Mouse (Mus musculus) thymus, postnatal 14 days (tissue): ENCODE data around the gene Arpp21.

Experiments used
- DNase-seq: peaks from one replicate; pipeline ENCODE4 v3.0.0; 2021

Gene Arpp21

DNA sequence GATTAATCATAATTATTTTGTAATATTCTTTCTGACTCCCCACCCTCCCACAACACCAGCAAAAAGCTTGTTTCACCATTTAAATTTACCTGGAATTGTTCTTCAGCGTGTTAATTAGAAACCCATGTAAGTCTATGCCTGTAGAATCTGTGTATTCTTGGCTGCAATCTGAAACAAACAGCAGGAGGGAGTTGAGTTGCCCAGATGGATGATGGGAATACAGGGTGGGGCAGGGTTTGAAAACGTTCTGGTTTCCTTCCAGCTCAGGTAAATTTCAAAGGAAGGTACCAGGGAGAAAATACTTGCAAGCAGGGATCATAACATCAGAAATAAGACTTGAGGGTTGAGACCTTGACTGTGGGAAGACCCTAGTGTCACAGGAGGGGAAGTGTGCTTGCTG, 58.2 kb downstream of the Arpp21 start:
- no peak for DNase-seq

DNA sequence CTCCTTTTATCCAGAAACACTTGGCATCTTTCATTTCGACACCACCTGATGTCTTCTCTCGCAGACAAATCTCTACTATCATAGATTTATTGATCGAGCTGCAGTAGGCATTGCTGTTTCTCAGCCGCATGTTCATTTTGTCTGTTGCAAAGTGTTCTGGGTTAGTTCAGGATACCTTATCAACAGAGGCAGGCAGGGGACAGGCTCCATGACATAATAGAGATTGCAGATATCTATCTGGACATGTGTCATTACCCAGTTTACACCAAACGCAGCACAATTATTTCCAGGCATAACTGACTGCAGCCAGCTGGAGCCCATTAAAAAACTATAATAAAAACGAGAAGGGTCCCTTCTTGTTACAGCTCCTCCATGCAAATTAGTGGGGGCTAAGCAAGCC, 59.4 kb downstream of the Arpp21 start:
- DNase-seq, result no peak

DNA sequence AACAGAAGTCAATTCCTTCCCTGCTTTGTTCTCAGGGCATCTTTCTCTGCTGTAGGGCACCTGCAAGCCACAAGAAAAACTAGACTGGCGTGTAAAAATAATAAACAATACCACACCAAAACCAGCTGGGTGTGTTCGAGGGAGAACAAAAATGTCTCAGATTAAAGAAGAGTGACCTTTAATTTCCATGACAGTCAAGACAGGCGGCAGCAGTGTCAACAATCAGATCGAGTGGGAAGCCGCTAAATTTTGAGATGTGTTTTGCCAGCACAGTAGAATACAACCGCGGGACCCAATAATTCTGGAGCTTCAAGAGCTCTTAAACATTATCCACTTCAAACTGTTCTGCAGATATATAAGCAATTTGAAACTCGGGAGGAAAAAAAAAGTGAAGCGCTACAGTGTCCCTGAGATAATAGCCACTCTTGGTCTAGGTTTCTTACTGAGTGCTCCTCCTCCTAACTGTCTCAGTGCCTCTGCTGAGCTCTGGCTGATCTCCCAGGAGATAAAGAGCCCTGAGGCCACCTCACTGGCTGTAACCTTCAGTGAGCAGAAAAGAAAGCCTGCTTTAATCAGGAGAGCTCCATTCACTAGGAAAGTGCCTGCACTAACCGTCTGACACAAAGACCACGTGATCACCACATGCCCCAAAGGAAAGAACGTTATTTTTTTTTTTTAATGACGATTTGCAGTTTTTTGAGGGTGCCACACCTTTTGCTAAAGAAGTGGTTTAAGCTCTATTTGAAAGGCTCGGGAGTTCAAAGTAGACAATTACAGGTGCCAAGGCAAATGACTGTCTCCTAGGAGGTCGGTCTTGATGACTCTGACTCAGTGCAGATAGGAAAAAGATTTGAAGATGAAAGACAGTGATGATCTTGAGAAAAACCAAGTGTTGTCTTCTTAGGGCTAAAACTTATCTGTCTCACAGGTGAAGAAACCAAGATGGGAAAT, 61.1 kb downstream of the Arpp21 start:
- peak; percentile 35 for DNase-seq

DNA sequence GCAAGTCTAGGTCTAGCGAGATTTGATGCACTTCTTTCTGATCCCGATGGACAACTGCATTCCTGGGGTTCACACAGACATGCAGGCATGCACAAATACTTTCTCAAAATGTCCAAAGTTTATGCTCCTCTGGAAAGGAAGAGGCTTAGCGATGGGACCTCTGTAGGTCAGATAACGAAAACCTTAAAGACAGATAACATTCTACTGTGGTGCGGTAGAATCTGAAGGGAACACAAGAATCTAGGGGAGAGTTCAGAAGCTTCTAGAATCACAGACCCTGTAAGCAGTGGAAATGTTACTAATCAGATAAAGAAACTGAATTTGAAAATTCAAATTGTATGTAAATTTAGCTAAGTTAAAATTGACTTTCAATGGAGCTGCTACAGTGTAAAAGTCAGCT, 62.0 kb downstream of the Arpp21 start:
- no peak for DNase-seq

DNA sequence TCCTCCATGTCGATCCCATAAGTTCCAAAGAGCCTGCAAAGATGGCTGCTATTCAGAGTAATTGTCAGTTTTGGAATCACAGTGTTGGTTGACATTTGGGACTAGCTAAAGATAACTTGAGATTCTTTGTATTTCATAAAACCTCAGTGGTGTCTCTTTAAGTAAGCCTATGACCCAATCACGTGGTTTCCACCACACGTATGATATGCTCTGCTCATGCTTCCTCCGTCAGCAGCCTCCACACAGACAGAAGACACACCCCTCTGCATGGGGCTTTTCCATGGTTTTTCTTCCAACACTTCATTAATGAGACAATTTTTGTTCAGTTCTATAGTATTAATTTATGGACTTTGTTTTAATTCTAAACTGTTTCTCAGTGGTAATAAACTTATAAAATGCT, 71.1 kb downstream of the Arpp21 start:
- DNase-seq, result no peak

DNA sequence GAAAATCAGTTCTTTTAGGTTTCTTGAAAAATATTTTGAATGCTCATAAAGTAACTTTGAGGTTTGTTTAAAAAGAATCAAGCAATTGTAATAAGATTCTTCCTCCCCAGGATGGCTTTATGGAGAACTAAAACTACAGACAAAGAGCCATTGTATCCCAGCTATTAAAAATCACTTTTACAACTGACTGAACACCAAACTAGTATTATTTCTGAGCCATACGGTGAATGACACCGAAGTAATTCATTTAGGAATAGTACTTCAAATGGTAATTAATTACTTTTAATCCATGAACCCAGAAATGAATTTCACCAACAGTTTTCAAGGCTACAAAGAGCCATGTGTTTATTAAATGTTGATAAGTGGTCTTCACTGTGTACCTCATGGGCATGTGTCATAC, 74.8 kb downstream of the Arpp21 start:
- no peak for DNase-seq

DNA sequence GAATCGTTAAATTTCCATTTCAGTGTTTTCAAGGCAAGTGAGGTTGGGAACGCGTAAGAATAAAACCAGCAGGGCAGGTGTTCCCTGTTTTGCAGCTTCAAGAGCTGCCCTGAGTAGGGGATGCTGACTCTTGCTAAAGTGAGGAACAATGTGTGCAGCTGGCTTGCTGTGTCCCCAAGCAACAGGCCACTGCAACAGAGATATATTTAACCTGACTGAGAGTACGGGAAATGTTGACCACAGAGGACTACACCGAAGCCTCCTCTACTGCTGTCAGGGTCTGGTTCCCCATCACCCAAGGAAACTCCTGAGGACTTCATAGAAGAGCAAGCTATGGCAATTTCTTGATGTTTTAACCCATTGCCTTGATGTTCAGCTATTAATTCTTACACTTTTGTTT, 81.8 kb downstream of the Arpp21 start:
- no peak for DNase-seq

DNA sequence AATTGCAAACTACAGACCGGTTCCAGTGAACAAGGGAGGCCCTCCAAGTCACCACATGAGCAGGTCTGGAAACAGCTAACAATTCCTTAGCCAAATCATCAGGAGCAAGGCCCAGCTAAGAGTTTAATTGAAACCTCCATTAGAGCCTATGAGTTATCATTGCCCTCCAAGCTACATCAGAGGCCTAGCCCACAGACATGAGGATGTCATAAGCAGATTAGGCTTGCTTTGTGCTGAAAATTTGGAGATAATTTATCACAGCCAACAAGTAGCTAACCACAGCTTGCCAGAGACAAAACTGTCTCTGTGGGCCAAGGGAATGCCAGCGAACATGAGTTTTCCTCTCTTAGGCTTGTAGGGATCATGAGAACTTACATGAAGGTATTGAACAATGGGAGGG, 83.0 kb downstream of the Arpp21 start:
- no peak for DNase-seq

DNA sequence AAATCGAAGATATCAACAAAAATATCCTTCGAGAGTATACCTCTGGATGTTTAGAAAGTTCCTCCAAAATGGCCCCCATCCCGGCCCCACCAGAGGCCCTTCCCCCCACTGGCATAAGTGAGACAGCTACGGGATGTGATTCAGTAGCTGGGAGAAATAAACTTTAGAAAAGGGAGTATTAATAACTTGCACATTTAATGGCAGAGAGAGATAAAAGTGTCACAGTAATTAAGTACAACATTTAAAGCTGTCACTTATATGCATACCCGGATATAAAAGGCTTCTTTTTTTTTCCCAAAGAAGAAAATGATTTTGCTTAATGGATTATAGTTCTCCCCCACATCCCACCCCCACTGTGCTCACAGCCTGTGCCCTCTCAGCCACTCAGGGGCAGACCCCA, 84.6 kb downstream of the Arpp21 start:
- DNase-seq, result no peak

DNA sequence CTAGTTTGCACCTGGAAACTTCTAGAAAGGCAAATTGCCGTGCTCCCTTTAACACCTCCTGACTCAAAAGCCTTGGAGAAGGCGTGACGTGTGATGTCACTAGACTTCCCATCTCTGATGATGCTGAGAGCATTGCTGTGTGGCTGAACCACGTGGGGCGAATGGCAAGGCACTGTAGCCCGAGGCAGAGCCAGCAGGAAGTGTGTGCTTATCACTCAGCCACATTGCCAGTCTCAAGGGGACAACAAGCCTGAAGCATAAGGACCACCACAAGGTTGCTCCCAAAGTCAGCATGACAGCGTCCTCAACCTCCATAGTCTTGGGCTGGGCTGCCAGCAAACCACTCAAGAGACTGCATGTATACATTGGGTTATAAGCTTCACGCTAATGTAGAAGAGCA, 95.1 kb downstream of the Arpp21 start:
- DNase-seq, result no peak

DNA sequence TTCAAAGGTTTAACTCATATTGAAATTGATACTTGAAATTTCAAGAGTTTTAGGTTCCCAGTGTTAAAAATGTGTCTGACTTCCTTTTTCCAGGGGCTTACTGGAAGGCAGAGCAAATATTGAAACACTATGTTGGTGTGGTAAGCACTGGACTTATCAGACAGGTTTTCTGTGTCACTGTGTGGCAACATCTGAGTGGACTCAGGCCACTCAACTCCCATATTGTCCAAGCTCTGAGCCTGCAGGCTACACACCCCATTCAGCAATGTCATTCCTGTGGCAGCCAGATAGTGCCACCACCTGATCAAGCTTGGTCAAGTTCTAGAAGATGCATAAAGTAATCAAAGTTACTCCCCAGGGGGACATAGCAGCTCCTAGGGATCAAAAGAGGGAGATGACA, 97.9 kb downstream of the Arpp21 start:
- no peak for DNase-seq

DNA sequence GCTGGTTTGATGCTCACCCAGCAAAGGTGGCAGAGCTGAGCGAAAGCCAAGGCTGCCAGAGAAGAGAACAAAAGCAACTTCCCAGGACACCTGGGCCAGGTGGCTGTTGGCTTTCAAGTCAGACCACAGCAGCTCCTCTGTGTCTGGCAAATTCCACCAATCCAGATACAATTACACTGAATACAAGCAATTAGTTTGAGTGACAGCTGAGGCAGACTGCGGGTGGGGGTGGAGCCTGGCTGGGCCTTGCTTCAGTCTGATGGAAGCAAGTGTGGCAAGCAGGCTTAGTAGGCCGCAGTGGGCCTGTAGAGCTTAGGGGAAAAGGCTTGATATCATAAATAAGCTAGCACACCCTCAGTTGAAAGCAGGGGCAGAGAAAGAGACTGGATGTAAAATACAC, 104.9 kb downstream of the Arpp21 start:
- DNase-seq, result no peak

DNA sequence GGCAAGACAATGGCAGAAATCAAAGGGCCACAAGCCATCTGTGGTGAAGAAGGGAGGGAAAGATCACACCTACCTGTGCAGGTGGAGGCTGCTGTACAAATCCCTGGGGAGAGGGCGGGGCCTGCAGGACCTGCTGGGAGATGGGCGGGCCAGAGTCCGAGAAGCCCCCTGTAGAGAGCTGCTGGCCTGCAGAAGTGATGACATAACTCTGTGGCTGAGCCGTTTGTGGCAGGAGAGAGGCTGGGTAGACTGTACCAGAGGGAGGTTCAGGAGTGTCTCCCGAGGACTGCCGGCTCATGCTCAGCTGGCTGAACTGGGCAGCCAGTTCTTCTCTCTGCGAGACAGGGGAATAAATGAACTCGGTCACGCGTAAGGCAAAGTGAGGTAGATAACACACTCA, 111.1 kb downstream of the Arpp21 start:
- no peak for DNase-seq

DNA sequence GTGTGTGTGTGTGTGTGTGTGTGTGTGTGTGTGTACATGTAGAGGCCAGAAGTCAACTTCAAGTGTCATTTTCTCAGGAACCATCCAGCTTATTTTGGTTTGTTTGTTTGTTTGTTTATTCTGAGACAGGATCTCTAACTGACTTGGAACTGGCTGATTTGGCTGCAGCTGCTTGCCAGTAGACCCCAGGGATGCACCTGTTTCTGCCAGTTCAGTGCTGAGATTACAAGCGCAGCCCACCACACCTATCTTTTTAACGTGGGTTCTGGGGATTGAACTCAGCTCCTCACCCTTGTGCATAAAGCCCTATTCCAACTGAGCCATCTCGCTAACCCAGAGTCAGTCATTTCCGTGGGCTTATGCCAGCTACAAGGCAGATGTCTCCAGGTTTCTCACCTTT, 111.6 kb downstream of the Arpp21 start:
- DNase-seq, result no peak

DNA sequence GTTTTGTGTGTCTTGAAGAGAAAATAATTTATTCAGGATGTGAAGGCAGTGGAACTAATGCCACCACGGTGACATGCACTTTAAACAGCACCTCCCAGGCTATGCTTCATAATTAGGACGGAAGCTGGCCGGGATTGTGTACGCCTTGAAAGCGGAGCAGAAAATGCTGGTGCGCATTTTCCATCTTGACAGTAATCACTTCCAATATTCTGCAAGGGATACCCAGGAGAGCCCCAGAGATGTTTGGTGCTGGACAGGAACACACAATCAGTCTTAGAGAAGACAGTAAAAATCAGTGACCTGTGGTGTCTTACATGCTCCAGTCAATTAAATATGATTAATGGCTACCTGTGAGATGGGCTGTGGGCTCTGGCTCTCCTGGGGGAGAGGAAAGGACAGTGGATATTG, 112.3 kb downstream of the Arpp21 start:
- DNase-seq, result no peak

DNA sequence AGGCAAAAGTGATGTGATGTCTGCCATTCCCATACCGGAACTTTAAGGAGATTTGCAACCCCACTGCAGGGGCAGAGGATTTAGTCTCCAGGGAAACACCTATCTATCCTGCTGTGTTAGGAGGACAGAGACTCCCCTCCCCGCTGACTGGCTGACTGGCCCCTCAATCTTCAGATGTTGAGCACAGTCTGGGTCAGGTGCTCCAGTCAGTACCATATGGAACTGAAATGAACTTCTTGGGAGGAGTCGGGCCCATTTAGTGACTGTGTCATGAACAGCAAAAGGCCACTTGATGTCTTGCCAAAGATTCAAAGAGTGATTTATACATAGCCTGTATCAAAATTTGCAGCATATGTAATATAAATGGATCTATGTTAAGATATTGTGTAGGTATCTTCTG, 116.2 kb downstream of the Arpp21 start:
- no peak for DNase-seq

DNA sequence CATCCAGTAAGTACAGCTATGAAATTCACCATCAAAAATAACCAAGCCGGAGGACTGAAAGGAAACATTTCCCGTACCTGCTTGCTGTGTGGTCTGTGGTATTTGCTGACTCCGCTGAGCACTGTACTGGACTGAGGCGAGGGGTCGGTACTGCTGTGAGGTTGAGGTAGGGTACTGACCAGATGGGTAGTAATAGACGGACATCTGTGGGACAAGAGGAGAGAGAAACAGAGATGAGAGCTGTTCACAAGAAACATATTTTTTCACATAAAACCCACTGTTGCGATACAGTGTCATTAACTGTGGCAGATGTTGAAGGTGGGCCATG, 116.7 kb downstream of the Arpp21 start:
- DNase-seq, result no peak

DNA sequence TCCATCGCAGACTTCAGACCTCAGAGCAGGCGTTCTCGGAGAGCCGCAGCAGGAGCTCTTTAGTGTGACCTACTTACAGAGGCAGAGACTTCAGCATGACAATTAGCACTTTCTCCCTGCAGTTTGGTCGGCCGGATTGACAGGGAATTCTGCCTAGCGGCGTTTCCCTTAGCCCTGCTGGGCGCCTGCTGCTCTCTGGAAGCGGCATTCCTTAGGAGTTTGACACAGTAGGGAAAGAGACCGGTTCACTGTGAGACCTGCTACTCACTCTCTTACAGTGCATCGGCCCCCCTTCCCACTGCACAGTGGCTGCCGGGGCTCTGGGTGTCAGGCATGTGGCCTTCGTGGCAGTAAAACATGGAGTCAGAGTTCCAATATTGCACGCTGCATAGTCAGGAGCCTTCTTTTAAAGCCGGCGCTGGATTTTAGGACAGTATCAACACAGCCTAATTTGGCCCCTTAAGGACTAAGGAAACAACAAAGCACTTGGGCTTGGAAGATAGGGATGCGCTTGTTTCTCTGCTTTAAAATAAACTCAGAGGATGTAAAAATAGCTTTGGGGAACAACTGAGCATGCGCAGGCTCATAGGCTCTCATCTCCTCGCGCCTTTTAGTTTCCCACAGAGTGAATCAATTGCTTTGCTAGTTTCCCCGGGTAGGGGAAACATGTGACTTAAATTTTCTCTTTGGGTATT, 117.2 kb downstream of the Arpp21 start:
- no peak for DNase-seq

DNA sequence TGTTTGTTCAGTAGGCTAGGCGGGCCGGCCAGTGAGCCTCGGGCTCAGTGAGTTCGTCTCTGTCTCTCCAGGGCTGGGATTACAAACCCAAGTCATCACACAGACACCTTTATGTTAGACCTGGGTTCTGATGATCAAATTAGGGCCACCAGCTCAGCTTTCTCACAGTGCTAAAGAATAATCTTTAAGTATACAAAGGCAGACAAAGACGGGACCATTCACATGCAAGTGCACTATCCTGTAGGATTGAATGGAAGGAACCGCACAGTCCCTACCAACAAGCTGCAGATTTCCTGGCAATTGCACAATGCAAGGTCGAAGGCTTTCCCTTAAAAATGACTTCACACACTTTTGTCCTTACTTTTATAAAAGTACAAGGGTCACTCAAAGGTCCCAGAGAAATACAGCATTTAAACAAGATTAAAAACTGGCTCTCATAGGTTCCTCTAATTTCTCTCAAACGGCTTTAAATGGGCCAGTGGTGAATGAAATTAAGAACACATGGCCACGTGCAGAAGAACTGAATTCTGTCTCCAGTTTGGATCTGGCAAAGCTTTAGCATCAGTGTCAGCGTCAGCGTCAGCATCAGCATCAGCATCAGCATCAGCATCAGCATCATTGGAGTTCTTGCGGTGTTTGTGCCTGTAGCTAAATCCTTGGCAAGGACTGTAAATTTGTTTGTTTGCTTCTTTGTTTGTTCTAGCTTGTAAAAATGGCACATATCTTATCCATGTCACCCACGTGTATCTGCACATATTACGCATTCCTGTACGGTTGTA, 117.9 kb downstream of the Arpp21 start:
- no peak for DNase-seq

DNA sequence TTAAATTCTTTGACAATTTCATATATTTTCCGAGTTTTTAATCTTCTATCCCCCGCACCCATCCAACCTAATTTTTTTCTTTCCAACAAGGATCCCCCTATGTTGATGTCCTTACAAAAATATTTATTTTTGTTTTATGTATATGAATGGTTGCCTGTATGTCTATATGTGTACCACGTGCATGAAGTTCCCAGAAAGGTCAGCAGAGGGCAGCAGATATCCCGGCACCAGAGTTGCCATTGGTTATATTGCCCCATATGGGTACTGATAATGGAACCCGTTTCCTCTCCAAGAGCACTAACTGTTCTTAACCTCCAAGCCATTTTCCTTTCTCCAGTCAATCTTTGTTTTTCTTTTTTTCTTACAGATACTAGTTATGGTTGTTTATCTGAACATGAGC, 124.1 kb downstream of the Arpp21 start:
- peak; percentile 58 for DNase-seq

DNA sequence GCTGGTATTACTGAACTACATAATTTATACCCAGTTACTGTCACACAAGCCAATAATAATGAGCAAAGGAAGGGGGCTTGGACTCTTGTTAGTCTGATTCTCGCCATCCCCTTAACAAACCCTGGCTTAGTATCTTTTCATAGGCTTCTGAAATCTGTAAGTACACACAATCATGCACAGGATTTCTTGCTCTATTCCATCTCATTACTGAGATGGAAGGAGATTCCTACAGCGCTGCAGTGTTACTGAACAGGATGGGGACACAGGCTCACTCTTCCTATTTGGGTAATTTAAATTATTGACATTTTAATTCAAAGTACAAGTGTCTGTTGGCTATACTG, 132.9 kb downstream of the Arpp21 start:
- no peak for DNase-seq

DNA sequence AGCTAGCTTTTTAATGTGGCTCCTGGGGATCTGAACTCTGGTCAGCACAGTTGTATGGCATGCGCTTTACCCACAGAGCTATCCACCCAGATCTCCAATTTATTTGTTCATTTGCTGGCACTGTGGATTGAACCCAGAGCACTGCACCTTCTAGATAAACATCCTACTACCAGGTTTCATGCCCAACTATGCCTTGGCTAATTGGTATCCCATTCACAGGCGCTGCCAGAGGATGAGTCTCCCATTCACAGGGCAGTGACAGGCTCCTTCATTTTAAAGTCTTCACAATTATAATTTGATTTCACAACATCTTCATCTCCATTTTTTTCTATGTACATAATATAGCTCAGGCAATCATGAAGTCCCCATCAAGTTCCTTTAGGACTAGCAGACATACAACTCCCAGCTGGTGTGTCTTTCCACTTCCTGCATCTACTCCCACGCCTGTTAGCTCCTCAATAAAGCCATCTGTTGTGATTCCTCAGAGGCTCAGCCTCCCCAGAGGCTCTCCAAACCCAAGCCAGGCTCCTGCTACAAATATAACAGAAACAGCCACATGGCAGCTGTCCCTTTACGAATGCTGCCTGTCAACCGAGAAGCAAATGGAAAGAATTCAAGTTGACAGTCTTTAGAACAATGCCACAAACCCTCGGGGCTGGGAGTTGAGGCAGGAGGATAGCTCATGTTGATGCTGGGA, 133.4 kb downstream of the Arpp21 start:
- no peak for DNase-seq

DNA sequence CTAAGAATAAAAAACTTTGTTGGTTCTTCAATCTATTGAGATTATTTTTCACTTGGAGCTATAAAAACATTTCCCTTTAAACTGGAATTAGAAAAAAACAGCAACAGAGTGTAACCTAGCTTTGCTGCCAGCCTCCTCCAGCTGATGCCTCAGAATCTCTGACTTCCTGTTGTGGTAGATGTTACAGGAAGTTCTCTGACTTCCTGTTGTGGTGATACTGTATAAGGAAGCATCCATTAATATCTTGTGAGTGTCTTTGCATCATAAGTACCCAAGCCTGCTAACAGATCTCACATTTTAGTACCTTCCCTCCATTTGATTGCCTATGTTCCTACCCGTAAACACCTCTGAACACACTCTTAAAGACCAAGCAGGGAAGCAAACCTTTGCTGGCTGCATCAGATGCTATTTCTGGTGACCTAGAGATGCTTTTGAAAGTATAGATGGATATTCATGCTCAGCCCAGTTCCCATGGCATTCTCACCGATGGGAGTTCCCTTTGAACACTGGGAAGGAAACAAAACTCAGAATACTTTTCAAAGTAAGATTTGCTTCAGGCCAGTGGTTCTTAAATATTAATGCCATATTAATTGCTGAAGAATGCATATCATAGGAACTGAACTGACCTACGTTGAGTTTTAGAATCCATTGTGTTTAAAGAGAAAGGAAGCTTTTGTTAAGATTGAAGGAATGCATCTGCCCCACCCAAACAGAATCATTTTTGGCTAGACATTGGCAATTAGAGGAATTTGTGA, 134.7 kb downstream of the Arpp21 start:
- DNase-seq, result peak; percentile 35
